Mouse (Mus musculus) spleen, adult 2 months (tissue): ENCODE data around the gene Rdh8.

ENCODE experiments used
- CTCF ChIP-seq: fragments of 200-500 bp; IDR thresholded peaks from 2 replicates; pipeline ENCODE4 v1.5.1; 2011; ENCODE audit warnings: mild to moderate bottlenecking, inconsistent platforms; ENCODE audit not compliant: insufficient read depth, insufficient read length, insufficient replicate concordance; ENCODE audit errors: extremely low read depth
- POLR2A ChIP-seq: fragments of 200-500 bp; IDR thresholded peaks from 2 replicates; pipeline ENCODE4 v1.6.1; 2011; ENCODE audit warnings: low read depth, low read length, inconsistent platforms

GRCm38 (mm10) chr9:20812537-20813271 is 5.6 kb upstream of the Rdh8 start:
- no peak for TF ChIP-seq POLR2A
- no peak for TF ChIP-seq CTCF
